Mouse (Mus musculus): ENCODE measurements around the gene Olfr965. TPM values are rescaled to one million over a fixed set of nuclear protein-coding genes. Genes with fewer than 3 reads are reported as not detected.
"Not testable (repeated sequence)": the region's sequence is repeated elsewhere in the genome, so short reads cannot be mapped to it uniquely, and the experiment has no call there.

Olfr965 gene
- polyA plus RNA-seq (2015; fragmentation: Nextera tagmentation; extraction: Ambion mirVana) = not detected in 2 replicates

- H3K4me3 ChIP-seq = no peak within 1 kb of the TSS
- H3K9ac ChIP-seq = no peak within 1 kb of the TSS
- no peaks in the 10 kb centered on the region for H3K36me3 ChIP-seq
- H3K27me3 ChIP-seq = no peaks in the 10 kb centered on the region
- H3K4me2 ChIP-seq = no peak within 1 kb of the TSS
- no peak within 1 kb of the TSS for H3K27ac ChIP-seq
- no peak for ATAC-seq (replicated peaks; ENCODE audit: insufficient number of reproducible peaks, insufficient read depth, low FRiP score, low read depth)
- H3K9me3 ChIP-seq (replicated peaks) = no peaks in the 10 kb centered on the region
- no peaks in the 10 kb centered on the region; the same call in 1 of the 2 replicates for H3K4me1 ChIP-seq (replicated peaks)
Measured at GRCm38 (mm10) chr9:39711053-39711452, at the start of gene Olfr965. Olfr965 (plus strand) TSS chr9:39711353.

GRCm38 (mm10) chr9:39666905-39667304 is 44.2 kb upstream of the Olfr965 start, which contains the start of gene Olfr963:
Olfr963 (plus strand) TSS chr9:39667205.
- ATAC-seq (replicated peaks; ENCODE audit: insufficient number of reproducible peaks, insufficient read depth, low FRiP score, low read depth) = no peak
- no peak within 1 kb of the TSS for H3K4me2 ChIP-seq
- no peaks in the 10 kb centered on the region for H3K27me3 ChIP-seq
- H3K4me1 ChIP-seq (replicated peaks) = no peaks in the 10 kb centered on the region
- WGBS = 82% methylated on average over 1 of the region's 1 CpGs
- no peak within 1 kb of the TSS for H3K9ac ChIP-seq
- no peak within 1 kb of the TSS for H3K27ac ChIP-seq
- 0 out of 2 replicates have a peak, but pooled peaks cover 4% of the 10 kb centered on the region for H3K9me3 ChIP-seq (replicated peaks)
- H3K4me3 ChIP-seq = no peak within 1 kb of the TSS
- no peaks in the 10 kb centered on the region for H3K36me3 ChIP-seq

- 77% methylated on average over 2 of the region's 2 CpGs for WGBS
- Histone ChIP-seq H3K36me3 (no peaks in the 10 kb centered on the region), H3K4me3 (no peak overlapping the region), H3K4me1 (replicated peaks) (no peaks in the 10 kb centered on the region), H3K9me3 (replicated peaks) (0 out of 2 replicates have a peak, but pooled peaks cover under 1% of the 10 kb centered on the region), H3K27me3 (no peaks in the 10 kb centered on the region), H3K9ac (no peak overlapping the region), H3K27ac (no peak overlapping the region), H3K4me2 (no peak overlapping the region)
- no peak for ATAC-seq (replicated peaks; ENCODE audit: insufficient number of reproducible peaks, insufficient read depth, low FRiP score, low read depth)
Measured at GRCm38 (mm10) chr9:39669723-39670122, 41.4 kb upstream of the Olfr965 start.

GRCm38 (mm10) chr9:39674820-39675219 is 36.3 kb upstream of the Olfr965 start:
- Histone ChIP-seq H3K9ac (no peak overlapping the region), H3K4me2 (no peak overlapping the region)

GRCm38 (mm10) chr9:39678557-39678956 is 32.6 kb upstream of the Olfr965 start:
- no peak for ATAC-seq (replicated peaks; ENCODE audit: insufficient number of reproducible peaks, insufficient read depth, low FRiP score, low read depth)
- no peaks in the 10 kb centered on the region for H3K4me1 ChIP-seq (replicated peaks)
- H3K27me3 ChIP-seq = no peaks in the 10 kb centered on the region
- no peak overlapping the region for H3K4me2 ChIP-seq
- no peak overlapping the region for H3K27ac ChIP-seq
- no peak overlapping the region for H3K4me3 ChIP-seq
- H3K36me3 ChIP-seq = no peaks in the 10 kb centered on the region
- no peaks in the 10 kb centered on the region for H3K9me3 ChIP-seq (replicated peaks)
- H3K9ac ChIP-seq = no peak overlapping the region
- WGBS = 87% methylated on average over 2 of the region's 2 CpGs

More at GRCm38 (mm10) chr9:39674820-39675219, 36.3 kb upstream of the Olfr965 start:
- Histone ChIP-seq H3K4me3 (no peak overlapping the region), H3K27me3 (no peaks in the 10 kb centered on the region), H3K36me3 (no peaks in the 10 kb centered on the region), H3K4me1 (replicated peaks) (no peaks in the 10 kb centered on the region), H3K27ac (no peak overlapping the region), H3K9me3 (replicated peaks) (no peaks in the 10 kb centered on the region)
- WGBS = 83% methylated on average over 2 of the region's 2 CpGs
- no peak for ATAC-seq (replicated peaks; ENCODE audit: insufficient number of reproducible peaks, insufficient read depth, low FRiP score, low read depth)

GRCm38 (mm10) chr9:39679280-39679679 is 31.9 kb upstream of the Olfr965 start:
- Histone ChIP-seq H3K4me3 (no peak overlapping the region), H3K9me3 (replicated peaks) (no peaks in the 10 kb centered on the region), H3K27ac (no peak overlapping the region), H3K4me2 (no peak overlapping the region), H3K9ac (no peak overlapping the region), H3K4me1 (replicated peaks) (no peaks in the 10 kb centered on the region), H3K27me3 (no peaks in the 10 kb centered on the region), H3K36me3 (no peaks in the 10 kb centered on the region)
- WGBS = 54% methylated on average over 2 of the region's 2 CpGs
- ATAC-seq (replicated peaks; ENCODE audit: insufficient number of reproducible peaks, insufficient read depth, low FRiP score, low read depth) = no peak

- not testable (repeated sequence) for H3K9me3 ChIP-seq (replicated peaks); H3K27me3 ChIP-seq; H3K4me3 ChIP-seq; H3K27ac ChIP-seq; ATAC-seq (replicated peaks; ENCODE audit: insufficient number of reproducible peaks, insufficient read depth, low FRiP score, low read depth); H3K9ac ChIP-seq; H3K4me2 ChIP-seq; H3K36me3 ChIP-seq; H3K4me1 ChIP-seq (replicated peaks)
- WGBS = 79% methylated on average over 8 of the region's 8 CpGs
Measured at GRCm38 (mm10) chr9:39701123-39701522, 10.0 kb upstream of the Olfr965 start.

- H3K27ac ChIP-seq = no peak within 1 kb of the TSS
- no peaks in the 10 kb centered on the region for H3K36me3 ChIP-seq
- H3K4me1 ChIP-seq (replicated peaks) = no peaks in the 10 kb centered on the region; the same call in 1 of the 2 replicates
- H3K27me3 ChIP-seq = no peaks in the 10 kb centered on the region
- no peak for ATAC-seq (replicated peaks; ENCODE audit: insufficient number of reproducible peaks, insufficient read depth, low FRiP score, low read depth)
- no peak within 1 kb of the TSS for H3K4me3 ChIP-seq
- no peaks in the 10 kb centered on the region for H3K9me3 ChIP-seq (replicated peaks)
- no peak within 1 kb of the TSS for H3K4me2 ChIP-seq
- no peak within 1 kb of the TSS for H3K9ac ChIP-seq
Measured at GRCm38 (mm10) chr9:39707017-39707416, 4.1 kb upstream of the Olfr965 start, which contains the start of gene Olfr149. Olfr149 (minus strand) TSS chr9:39707117.

- 41% methylated on average over 3 of the region's 3 CpGs for WGBS
- Histone ChIP-seq H3K9ac (no peak overlapping the region), H3K27me3 (no peaks in the 10 kb centered on the region), H3K9me3 (replicated peaks) (no peaks in the 10 kb centered on the region), H3K36me3 (no peaks in the 10 kb centered on the region), H3K27ac (no peak overlapping the region), H3K4me1 (replicated peaks) (no peaks in the 10 kb centered on the region; the same call in 1 of the 2 replicates), H3K4me3 (no peak overlapping the region), H3K4me2 (no peak overlapping the region)
- no peak for ATAC-seq (replicated peaks; ENCODE audit: insufficient number of reproducible peaks, insufficient read depth, low FRiP score, low read depth)
Measured at GRCm38 (mm10) chr9:39708958-39709357, 2.2 kb upstream of the Olfr965 start.

GRCm38 (mm10) chr9:39730678-39731077 is 19.5 kb downstream of the Olfr965 start, which contains the start of gene Olfr150:
Olfr150 (plus strand) TSS chr9:39730978.
- Histone ChIP-seq H3K4me3 (no peak within 1 kb of the TSS), H3K9me3 (replicated peaks) (no peaks in the 10 kb centered on the region), H3K4me1 (replicated peaks) (no peaks in the 10 kb centered on the region), H3K27me3 (no peaks in the 10 kb centered on the region), H3K36me3 (no peaks in the 10 kb centered on the region), H3K4me2 (no peak within 1 kb of the TSS), H3K27ac (no peak within 1 kb of the TSS), H3K9ac (no peak within 1 kb of the TSS)
- no peak for ATAC-seq (replicated peaks; ENCODE audit: insufficient number of reproducible peaks, insufficient read depth, low FRiP score, low read depth)

GRCm38 (mm10) chr9:39740741-39741140 is 29.6 kb downstream of the Olfr965 start:
- no peak overlapping the region for H3K4me2 ChIP-seq
- H3K9ac ChIP-seq = no peak overlapping the region
- H3K4me3 ChIP-seq = no peak overlapping the region
- H3K27me3 ChIP-seq = no peaks in the 10 kb centered on the region
- no peaks in the 10 kb centered on the region for H3K9me3 ChIP-seq (replicated peaks)
- no peaks in the 10 kb centered on the region for H3K36me3 ChIP-seq
- ATAC-seq (replicated peaks; ENCODE audit: insufficient number of reproducible peaks, insufficient read depth, low FRiP score, low read depth) = no peak
- 86% methylated on average over 1 of the region's 1 CpGs for WGBS
- H3K27ac ChIP-seq = no peak overlapping the region
- H3K4me1 ChIP-seq (replicated peaks) = no peaks in the 10 kb centered on the region

GRCm38 (mm10) chr9:39745949-39746348 is 34.8 kb downstream of the Olfr965 start, which contains the start of gene Olfr967:
Olfr967 (plus strand) TSS chr9:39746249.
- ATAC-seq (replicated peaks; ENCODE audit: insufficient number of reproducible peaks, insufficient read depth, low FRiP score, low read depth) = no peak
- H3K4me2 ChIP-seq = no peak within 1 kb of the TSS
- H3K4me3 ChIP-seq = no peak within 1 kb of the TSS
- H3K9me3 ChIP-seq (replicated peaks) = no peaks in the 10 kb centered on the region
- H3K9ac ChIP-seq = no peak within 1 kb of the TSS
- H3K27me3 ChIP-seq = no peaks in the 10 kb centered on the region
- no peaks in the 10 kb centered on the region for H3K4me1 ChIP-seq (replicated peaks)
- H3K27ac ChIP-seq = no peak within 1 kb of the TSS
- no peaks in the 10 kb centered on the region for H3K36me3 ChIP-seq
